Mouse (Mus musculus): ENCODE measurements around the gene Cd5. TPM values are rescaled to one million over a fixed set of nuclear protein-coding genes. Genes with fewer than 3 reads are reported as not detected.

Gene Cd5
- polyA plus RNA-seq, 1 experiment from 2014 or later, result not detected

DNA sequence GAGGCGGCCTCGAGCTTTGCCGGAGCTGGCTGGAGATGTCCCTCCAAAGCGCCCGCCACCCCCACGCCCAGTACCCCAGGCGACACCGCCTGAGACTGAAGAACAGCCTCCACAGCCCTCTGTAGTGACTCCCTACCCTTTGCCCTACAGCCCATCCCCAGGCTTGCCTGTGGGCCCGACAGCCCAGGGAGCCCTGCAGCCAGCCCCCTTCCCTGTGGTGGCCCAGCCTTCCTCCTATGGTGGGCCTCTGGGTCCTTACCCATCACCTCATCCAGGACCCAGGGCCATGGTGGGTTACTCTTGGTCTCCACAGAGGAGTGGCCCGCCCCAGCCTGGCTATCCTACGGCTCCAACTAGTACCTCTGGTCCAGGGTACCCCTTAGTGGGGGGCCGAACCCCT, 26.2 kb downstream of the Cd5 start:
- ATAC-seq (ENCODE audit: insufficient read depth), result no peak
- H3K27me3 ChIP-seq, result no peaks in the 10 kb centered on the region
- no peak overlapping the region for H3K9ac ChIP-seq
- H3K9me3 ChIP-seq (replicated peaks), result no peaks in the 10 kb centered on the region
- peaks cover 63% of the 10 kb centered on the region for H3K36me3 ChIP-seq (replicated peaks)
- no peak overlapping the region for H3K4me2 ChIP-seq
- no peak overlapping the region for H3K27ac ChIP-seq (replicated peaks)
- H3K4me3 ChIP-seq (replicated peaks), result no peak overlapping the region
- WGBS (ENCODE audit: insufficient replicate concordance), result 85% methylated on average over 12 of the region's 12 CpGs
- H3K4me1 ChIP-seq (replicated peaks), result peaks cover 13% of the 10 kb centered on the region

GRCm38 (mm10) chr19:10712194-10712593, 26.6 kb downstream of the Cd5 start:
- Histone ChIP-seq H3K27me3 (no peaks in the 10 kb centered on the region), H3K9ac (no peak overlapping the region), H3K36me3 (replicated peaks) (peaks cover 67% of the 10 kb centered on the region), H3K4me1 (replicated peaks) (peaks cover 13% of the 10 kb centered on the region), H3K27ac (replicated peaks) (no peak overlapping the region), H3K4me3 (replicated peaks) (no peak overlapping the region), H3K9me3 (replicated peaks) (no peaks in the 10 kb centered on the region), H3K4me2 (no peak overlapping the region)
- WGBS (ENCODE audit: insufficient replicate concordance), result 83% methylated on average over 7 of the region's 7 CpGs
- ATAC-seq (ENCODE audit: insufficient read depth), result no peak

- H3K9me3 ChIP-seq (replicated peaks), result no peaks in the 10 kb centered on the region
- H3K36me3 ChIP-seq (replicated peaks), result peaks cover 81% of the 10 kb centered on the region
- H3K9ac ChIP-seq, result no peak overlapping the region
- no peaks in the 10 kb centered on the region for H3K27me3 ChIP-seq
- H3K4me1 ChIP-seq (replicated peaks), result peaks cover 16% of the 10 kb centered on the region
- no peak overlapping the region for H3K4me3 ChIP-seq (replicated peaks)
- ATAC-seq (ENCODE audit: insufficient read depth), result no peak
- WGBS (ENCODE audit: insufficient replicate concordance), result 79% methylated on average over 4 of the region's 4 CpGs
- no peak overlapping the region for H3K27ac ChIP-seq (replicated peaks)
- H3K4me2 ChIP-seq, result no peak overlapping the region
These were observed 28.1 kb downstream of the Cd5 start for GRCm38 (mm10) chr19:10710751-10711150.

GRCm38 (mm10) chr19:10710088-10710511, 28.7 kb downstream of the Cd5 start:
- no peaks in the 10 kb centered on the region for H3K27me3 ChIP-seq
- H3K9me3 ChIP-seq (replicated peaks), result no peaks in the 10 kb centered on the region
- H3K27ac ChIP-seq (replicated peaks), result no peak overlapping the region
- no peak overlapping the region for H3K4me2 ChIP-seq
- ATAC-seq (ENCODE audit: insufficient read depth), result peak; percentile 33; the same call in 1 of the 2 replicates
- no peak overlapping the region for H3K4me3 ChIP-seq (replicated peaks)
- H3K36me3 ChIP-seq (replicated peaks), result peaks cover 82% of the 10 kb centered on the region
- no peak overlapping the region for H3K9ac ChIP-seq
- WGBS (ENCODE audit: insufficient replicate concordance), result 77% methylated on average over 9 of the region's 9 CpGs
- H3K4me1 ChIP-seq (replicated peaks), result peaks cover 17% of the 10 kb centered on the region

GRCm38 (mm10) chr19:10709360-10710087, 29.3 kb downstream of the Cd5 start:
- Histone ChIP-seq H3K4me3 (replicated peaks) (no peak overlapping the region), H3K27ac (replicated peaks) (no peak overlapping the region), H3K4me2 (no peak overlapping the region), H3K9me3 (replicated peaks) (no peaks in the 10 kb centered on the region), H3K36me3 (replicated peaks) (peaks cover 83% of the 10 kb centered on the region), H3K9ac (no peak overlapping the region), H3K27me3 (no peaks in the 10 kb centered on the region), H3K4me1 (replicated peaks) (peaks cover 21% of the 10 kb centered on the region)
- 20% methylated on average over 8 of the region's 8 CpGs for WGBS (ENCODE audit: insufficient replicate concordance)
- peak; percentile 67 for ATAC-seq (ENCODE audit: insufficient read depth)

DNA sequence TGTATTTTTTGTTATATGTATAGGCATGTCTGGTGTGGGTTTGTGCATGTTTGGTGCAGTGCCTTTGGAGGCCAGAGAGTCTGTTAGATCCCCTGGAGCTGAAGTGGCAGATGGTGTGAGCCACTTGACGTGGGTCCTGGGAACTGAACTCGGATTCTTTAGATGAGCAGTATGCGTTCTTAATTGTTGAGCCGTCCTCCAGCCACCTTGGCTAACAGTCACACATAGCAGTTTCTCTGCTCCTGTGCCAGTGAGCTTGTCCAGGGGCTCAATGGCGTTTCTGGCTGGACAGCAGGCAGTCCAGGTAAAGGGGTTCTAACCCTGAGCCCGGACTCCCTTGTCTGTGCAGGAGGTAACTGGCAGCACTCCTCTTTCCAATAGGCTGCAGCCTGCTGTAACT, 29.9 kb downstream of the Cd5 start:
- no peak; the same call in 1 of the 2 replicates for ATAC-seq (ENCODE audit: insufficient read depth)
- H3K27me3 ChIP-seq, result no peaks in the 10 kb centered on the region
- peaks cover 27% of the 10 kb centered on the region for H3K4me1 ChIP-seq (replicated peaks)
- H3K9me3 ChIP-seq (replicated peaks), result no peaks in the 10 kb centered on the region
- no peak overlapping the region for H3K9ac ChIP-seq
- H3K4me2 ChIP-seq, result no peak overlapping the region
- peaks cover 77% of the 10 kb centered on the region for H3K36me3 ChIP-seq (replicated peaks)
- no peak overlapping the region for H3K4me3 ChIP-seq (replicated peaks)
- no peak overlapping the region for H3K27ac ChIP-seq (replicated peaks)
- 68% methylated on average over 6 of the region's 6 CpGs for WGBS (ENCODE audit: insufficient replicate concordance)

- Histone ChIP-seq H3K27me3 (no peaks in the 10 kb centered on the region), H3K4me2 (no peak overlapping the region), H3K4me1 (replicated peaks) (peaks cover 37% of the 10 kb centered on the region), H3K9me3 (replicated peaks) (no peaks in the 10 kb centered on the region), H3K9ac (no peak overlapping the region), H3K27ac (replicated peaks) (no peak overlapping the region), H3K4me3 (replicated peaks) (no peak overlapping the region), H3K36me3 (replicated peaks) (peaks cover 67% of the 10 kb centered on the region)
- 80% methylated on average over 1 of the region's 1 CpGs for WGBS (ENCODE audit: insufficient replicate concordance)
- no peak for ATAC-seq (ENCODE audit: insufficient read depth)
These were observed 30.9 kb downstream of the Cd5 start for GRCm38 (mm10) chr19:10707881-10708280.

DNA sequence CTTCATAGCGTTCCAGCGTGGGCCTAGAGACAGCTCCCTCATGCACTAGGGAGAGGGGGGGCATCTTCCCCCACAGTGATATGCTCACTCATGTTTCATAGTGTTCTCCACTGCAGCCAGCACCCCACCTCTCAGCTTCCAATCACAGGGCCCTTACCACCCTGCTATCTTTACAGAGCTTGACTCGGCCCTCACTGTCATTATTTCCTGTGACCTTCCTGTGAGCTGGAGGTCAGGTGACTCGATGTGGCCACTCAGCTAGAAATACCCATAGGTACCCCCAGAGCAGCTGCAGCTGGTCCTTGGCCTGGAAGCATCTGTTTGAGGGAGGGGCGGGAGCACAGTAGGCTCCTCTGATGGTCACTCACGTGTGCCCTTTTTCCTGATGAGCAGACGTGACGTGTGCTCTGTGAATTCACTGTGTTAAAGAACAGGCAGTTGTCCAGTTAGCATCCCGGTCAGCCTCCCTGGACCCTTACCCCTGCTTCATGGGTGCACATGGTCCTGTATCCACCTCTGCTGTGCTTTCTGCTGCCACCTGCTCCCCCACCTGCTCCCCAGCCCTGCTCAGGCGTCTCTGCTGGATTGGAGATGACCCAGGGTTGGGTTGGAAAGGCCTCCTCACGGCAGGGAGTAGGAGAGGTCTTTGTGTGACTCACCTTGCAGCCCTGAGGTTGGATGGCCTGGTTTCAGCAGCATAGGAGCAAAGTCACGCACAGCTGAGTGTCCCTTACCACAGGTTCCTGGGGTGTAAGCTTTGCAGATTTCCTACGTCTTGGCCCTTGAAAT, 31.5 kb downstream of the Cd5 start:
- H3K4me3 ChIP-seq (replicated peaks), result no peak overlapping the region
- no peak overlapping the region for H3K4me2 ChIP-seq
- no peaks in the 10 kb centered on the region for H3K9me3 ChIP-seq (replicated peaks)
- ATAC-seq (ENCODE audit: insufficient read depth), result no peak
- peaks cover 43% of the 10 kb centered on the region for H3K4me1 ChIP-seq (replicated peaks)
- WGBS (ENCODE audit: insufficient replicate concordance), result 69% methylated on average over 13 of the region's 13 CpGs
- H3K9ac ChIP-seq, result no peak overlapping the region
- no peaks in the 10 kb centered on the region for H3K27me3 ChIP-seq
- peaks cover 61% of the 10 kb centered on the region for H3K36me3 ChIP-seq (replicated peaks)
- H3K27ac ChIP-seq (replicated peaks), result no peak overlapping the region

DNA sequence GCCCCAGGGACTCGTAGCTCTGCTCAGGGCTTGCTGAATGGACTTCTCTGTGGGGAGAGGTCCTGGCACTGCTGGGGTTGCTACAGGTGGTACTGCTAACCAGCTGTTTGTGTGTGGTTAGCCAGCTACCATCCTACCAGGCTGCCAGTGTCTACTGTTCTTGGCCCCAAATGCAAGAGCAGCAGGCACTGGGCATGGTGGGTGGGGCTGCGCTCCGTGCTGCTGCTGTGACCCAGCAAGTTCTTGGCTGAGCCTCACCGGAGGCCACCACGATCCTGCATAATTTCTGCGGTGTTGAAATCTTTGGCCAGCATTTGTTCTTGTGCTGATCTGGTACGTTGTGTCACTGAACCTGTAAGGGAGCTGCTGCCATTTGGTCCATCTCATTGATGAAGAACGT, 35.3 kb downstream of the Cd5 start:
- no peaks in the 10 kb centered on the region for H3K27me3 ChIP-seq
- whole genome bisulfite sequencing (ENCODE audit: insufficient replicate concordance), result 67% methylated on average over 8 of the region's 8 CpGs
- H3K36me3 ChIP-seq (replicated peaks), result peaks cover 28% of the 10 kb centered on the region
- no peak overlapping the region for H3K9ac ChIP-seq
- no peak for ATAC-seq (ENCODE audit: insufficient read depth)
- H3K4me3 ChIP-seq (replicated peaks), result no peak overlapping the region
- H3K9me3 ChIP-seq (replicated peaks), result no peaks in the 10 kb centered on the region
- no peak overlapping the region for H3K27ac ChIP-seq (replicated peaks)
- peaks cover 68% of the 10 kb centered on the region for H3K4me1 ChIP-seq (replicated peaks)
- no peak overlapping the region for H3K4me2 ChIP-seq

DNA sequence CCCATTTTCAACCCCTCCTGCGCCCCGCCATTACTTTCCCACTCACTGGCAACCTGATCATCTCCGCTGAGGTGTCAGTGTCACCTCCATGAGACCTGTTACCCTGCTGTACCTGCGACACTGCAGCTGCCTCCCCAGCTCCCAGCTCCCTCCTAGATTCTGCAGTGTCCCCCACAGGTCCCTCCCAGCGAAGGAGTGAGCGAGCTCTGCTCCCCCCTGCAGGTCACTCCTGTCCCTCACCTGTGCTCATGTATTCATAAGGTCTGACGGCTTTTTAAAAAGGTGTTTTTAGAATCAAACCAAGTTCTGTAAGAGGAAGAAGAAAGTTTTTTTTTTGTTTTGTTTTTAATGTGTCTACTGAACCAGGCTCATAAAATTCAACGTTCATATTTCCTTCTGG, 36.7 kb downstream of the Cd5 start:
- Histone ChIP-seq H3K4me3 (replicated peaks) (no peak overlapping the region), H3K4me1 (replicated peaks) (peaks cover 81% of the 10 kb centered on the region), H3K9me3 (replicated peaks) (no peaks in the 10 kb centered on the region), H3K27ac (replicated peaks) (no peak overlapping the region), H3K4me2 (no peak overlapping the region), H3K27me3 (no peaks in the 10 kb centered on the region), H3K36me3 (replicated peaks) (peaks cover 18% of the 10 kb centered on the region), H3K9ac (no peak overlapping the region)
- WGBS (ENCODE audit: insufficient replicate concordance), result 63% methylated on average over 8 of the region's 8 CpGs
- ATAC-seq (ENCODE audit: insufficient read depth), result no peak

DNA sequence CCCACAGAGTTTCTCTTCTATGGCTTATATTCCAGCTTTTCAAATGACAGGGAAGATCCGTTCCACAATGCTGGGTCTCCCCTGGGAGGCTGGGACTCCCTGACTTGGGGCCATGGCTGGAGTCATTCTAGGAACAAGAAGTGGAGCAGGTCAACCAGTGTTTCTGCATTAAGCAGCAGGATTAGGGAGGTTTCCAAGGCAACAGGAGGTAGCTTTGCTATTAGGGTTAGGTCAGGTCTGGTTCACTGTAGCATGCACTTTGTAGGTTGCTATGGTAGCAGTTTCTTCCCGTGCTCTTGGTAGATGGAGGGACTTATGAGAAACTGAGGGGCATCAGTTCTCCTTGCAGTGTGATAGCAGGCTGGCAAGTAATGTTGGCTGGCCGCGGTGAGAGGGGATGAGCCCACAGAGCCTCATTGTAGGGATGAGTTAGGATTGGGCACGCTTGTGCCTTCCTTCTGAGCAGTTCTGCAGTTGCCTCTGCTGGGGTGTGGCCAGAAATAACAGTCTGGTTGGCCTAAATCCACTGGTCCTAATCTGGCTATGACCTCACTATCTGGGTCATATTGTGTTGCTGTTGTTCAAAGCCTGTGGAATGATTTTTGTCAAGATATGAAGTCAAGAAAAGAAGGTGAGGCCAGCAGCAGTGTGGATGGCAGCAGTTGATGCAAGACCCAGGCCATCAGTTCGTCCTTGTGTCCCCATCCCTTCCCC, 37.6 kb downstream of the Cd5 start:
- no peak for ATAC-seq (ENCODE audit: insufficient read depth)
- H3K4me1 ChIP-seq (replicated peaks), result peaks cover 83% of the 10 kb centered on the region
- no peak overlapping the region for H3K9ac ChIP-seq
- 62% methylated on average over 6 of the region's 6 CpGs for WGBS (ENCODE audit: insufficient replicate concordance)
- 0 out of 2 replicates have a peak overlapping the region, but pooled peaks have one; percentile 6 for H3K27ac ChIP-seq (replicated peaks)
- H3K36me3 ChIP-seq (replicated peaks), result peaks cover 8% of the 10 kb centered on the region; the same call in 1 of the 2 replicates
- H3K9me3 ChIP-seq (replicated peaks), result no peaks in the 10 kb centered on the region
- H3K4me3 ChIP-seq (replicated peaks), result no peak overlapping the region
- no peak overlapping the region for H3K4me2 ChIP-seq
- H3K27me3 ChIP-seq, result no peaks in the 10 kb centered on the region
